Mouse (Mus musculus): ENCODE measurements around the gene Foxi2. TPM values are rescaled to one million over a fixed set of nuclear protein-coding genes. Genes with fewer than 3 reads are reported as not detected.
A peak's percentile ranks its signal among the peaks of the same experiment; 100 is the strongest.

The Foxi2 gene
- 0.06 TPM in 1 of 2 replicates, not detected in the other for polyA plus RNA-seq (2012; rRNA removed)

DNA sequence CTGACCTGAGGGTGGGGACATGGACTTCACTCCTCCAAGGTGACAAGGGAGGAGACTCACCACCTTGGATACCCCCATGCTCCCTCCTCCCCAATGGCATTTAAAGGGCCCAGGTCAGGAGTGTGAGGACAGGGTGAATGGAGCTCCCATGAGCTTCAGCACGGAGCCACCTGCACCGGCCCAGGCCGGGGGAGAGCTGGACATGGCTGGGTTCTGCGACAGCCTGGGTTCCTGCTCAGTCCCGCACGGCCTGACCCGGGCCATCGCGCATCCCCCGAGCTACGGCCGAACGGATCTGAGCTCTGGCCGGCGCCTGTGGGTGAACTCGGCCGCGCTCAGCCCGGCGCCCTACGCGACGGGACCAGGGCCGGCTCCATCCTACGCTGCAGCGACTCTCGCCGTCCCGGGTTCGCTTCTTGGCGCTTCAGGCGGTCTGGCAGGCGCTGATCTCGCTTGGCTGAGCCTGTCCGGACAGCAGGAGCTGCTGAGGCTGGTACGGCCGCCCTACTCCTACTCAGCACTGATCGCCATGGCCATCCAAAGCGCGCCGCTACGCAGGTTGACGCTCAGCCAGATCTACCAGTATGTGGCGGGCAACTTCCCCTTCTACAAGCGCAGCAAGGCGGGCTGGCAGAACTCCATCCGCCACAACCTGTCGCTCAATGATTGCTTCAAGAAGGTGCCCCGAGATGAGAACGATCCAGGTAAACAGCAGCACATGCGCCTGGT lies at the start of gene Foxi2:
Gene Foxi2, plus strand, starts transcription at position 72 of the 729 bp plus-strand sequence.
- Histone ChIP-seq H3K27me3 (ENCODE audit: control insufficient read depth, insufficient read depth, low read length) (no peaks in the 10 kb centered on the region; the same call in 1 of the 2 replicates), H3K4me3 (ENCODE audit: control insufficient read depth, low read depth, low read length) (no peak within 1 kb of the TSS; the same call in 1 of the 2 replicates), H3K4me1 (ENCODE audit: control insufficient read depth, insufficient read depth, low read length) (peaks cover 3% of the 10 kb centered on the region; the same call in 1 of the 2 replicates), H3K36me3 (ENCODE audit: control insufficient read depth, insufficient read depth, low read length) (no peaks in the 10 kb centered on the region), H3K27ac (ENCODE audit: control insufficient read depth, insufficient read depth, low read depth, low read length) (no peak within 1 kb of the TSS)
- TF ChIP-seq CTCF (IDR thresholded peaks at IDR 0.05; ENCODE audit: control insufficient read depth, insufficient read depth, insufficient replicate concordance, low read depth, low read length), result no peak
- TF ChIP-seq POLR2A (IDR thresholded peaks at IDR 0.05; ENCODE audit: control insufficient read depth, low read depth, low read length), result no peak

DNA sequence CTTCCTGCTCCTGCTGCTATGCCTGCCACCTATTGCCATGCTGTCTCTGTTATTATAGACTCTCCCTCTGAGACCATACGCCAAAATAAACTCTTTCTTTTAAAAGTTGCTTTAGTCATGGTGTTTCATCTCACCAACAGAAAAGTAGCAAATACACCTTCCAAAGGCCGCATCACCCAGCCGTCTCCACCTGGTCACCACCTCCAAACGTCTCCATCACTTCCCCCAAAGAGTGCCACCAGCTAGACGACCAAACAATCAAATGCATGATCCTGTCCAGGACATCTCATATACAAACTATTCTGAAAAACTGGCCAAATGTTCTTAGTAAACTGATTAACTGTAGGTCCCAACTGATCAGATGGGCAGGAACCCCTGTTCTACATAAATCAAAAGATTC lies 45.5 kb upstream of the Foxi2 start:
- TF ChIP-seq CTCF (IDR thresholded peaks at IDR 0.05; ENCODE audit: control insufficient read depth, insufficient read depth, insufficient replicate concordance, low read depth, low read length) (no peak), POLR2A (IDR thresholded peaks at IDR 0.05; ENCODE audit: control insufficient read depth, low read depth, low read length) (no peak)
- Histone ChIP-seq H3K27me3 (ENCODE audit: control insufficient read depth, insufficient read depth, low read length) (no peaks in the 10 kb centered on the region), H3K27ac (ENCODE audit: control insufficient read depth, insufficient read depth, low read depth, low read length) (no peak overlapping the region), H3K36me3 (ENCODE audit: control insufficient read depth, insufficient read depth, low read length) (no peaks in the 10 kb centered on the region), H3K4me1 (ENCODE audit: control insufficient read depth, insufficient read depth, low read length) (no peaks in the 10 kb centered on the region), H3K4me3 (ENCODE audit: control insufficient read depth, low read depth, low read length) (no peak overlapping the region)

DNA sequence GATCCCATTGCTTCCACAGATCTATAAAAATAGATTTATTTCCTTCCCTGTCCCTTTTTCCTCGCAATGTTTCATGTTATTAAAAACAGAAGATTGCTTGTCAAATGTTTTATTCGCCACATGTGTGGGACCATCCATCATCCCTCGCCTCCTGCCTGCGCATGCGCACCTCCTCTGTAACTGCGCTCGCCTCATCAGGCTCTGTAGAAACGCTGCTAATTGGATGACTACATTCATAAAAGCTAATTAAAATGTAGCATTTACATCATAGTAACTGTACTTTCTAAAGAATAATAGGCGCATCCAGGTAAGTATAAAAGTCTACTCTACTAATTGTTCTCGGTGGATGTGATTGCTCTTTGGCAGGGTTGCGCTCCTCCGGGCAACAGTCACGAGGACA lies 34.1 kb upstream of the Foxi2 start:
- H3K27me3 ChIP-seq (ENCODE audit: control insufficient read depth, insufficient read depth, low read length), result no peaks in the 10 kb centered on the region
- no peak for TF ChIP-seq CTCF (IDR thresholded peaks at IDR 0.05; ENCODE audit: control insufficient read depth, insufficient read depth, insufficient replicate concordance, low read depth, low read length)
- no peak for TF ChIP-seq POLR2A (IDR thresholded peaks at IDR 0.05; ENCODE audit: control insufficient read depth, low read depth, low read length)
- H3K4me3 ChIP-seq (ENCODE audit: control insufficient read depth, low read depth, low read length), result no peak overlapping the region
- H3K4me1 ChIP-seq (ENCODE audit: control insufficient read depth, insufficient read depth, low read length), result peaks cover 2% of the 10 kb centered on the region; the same call in 1 of the 2 replicates
- no peak overlapping the region for H3K27ac ChIP-seq (ENCODE audit: control insufficient read depth, insufficient read depth, low read depth, low read length)
- no peaks in the 10 kb centered on the region for H3K36me3 ChIP-seq (ENCODE audit: control insufficient read depth, insufficient read depth, low read length)

DNA sequence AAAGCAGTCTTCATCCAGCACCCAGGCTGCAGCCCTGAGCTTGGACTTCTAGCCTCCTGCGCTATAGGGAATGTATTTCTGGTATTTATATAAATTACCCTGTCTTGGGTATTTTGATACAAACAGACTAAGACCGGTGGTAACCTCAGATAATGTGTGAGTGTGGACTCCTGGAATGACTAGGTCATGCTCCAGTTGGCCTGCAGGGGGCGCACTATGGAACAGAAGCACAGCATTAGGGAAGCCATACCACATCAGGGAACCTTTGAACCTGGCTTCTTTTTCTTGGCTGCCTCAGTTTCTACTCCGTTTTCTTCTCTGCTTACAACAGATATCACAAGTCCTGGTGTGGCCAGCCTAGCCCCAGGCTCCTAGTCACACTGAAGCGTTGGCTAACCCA lies 33.2 kb upstream of the Foxi2 start:
- H3K27me3 ChIP-seq (ENCODE audit: control insufficient read depth, insufficient read depth, low read length), result no peaks in the 10 kb centered on the region
- no peak for TF ChIP-seq POLR2A (IDR thresholded peaks at IDR 0.05; ENCODE audit: control insufficient read depth, low read depth, low read length)
- TF ChIP-seq CTCF (IDR thresholded peaks at IDR 0.05; ENCODE audit: control insufficient read depth, insufficient read depth, insufficient replicate concordance, low read depth, low read length), result peak; percentile 91; the same call in 1 of the 2 replicates
- no peak overlapping the region for H3K27ac ChIP-seq (ENCODE audit: control insufficient read depth, insufficient read depth, low read depth, low read length)
- 0 out of 2 replicates have a peak overlapping the region, but pooled peaks have one; percentile 29 for H3K4me3 ChIP-seq (ENCODE audit: control insufficient read depth, low read depth, low read length)
- no peaks in the 10 kb centered on the region for H3K36me3 ChIP-seq (ENCODE audit: control insufficient read depth, insufficient read depth, low read length)
- peaks cover 2% of the 10 kb centered on the region; the same call in 1 of the 2 replicates for H3K4me1 ChIP-seq (ENCODE audit: control insufficient read depth, insufficient read depth, low read length)

DNA sequence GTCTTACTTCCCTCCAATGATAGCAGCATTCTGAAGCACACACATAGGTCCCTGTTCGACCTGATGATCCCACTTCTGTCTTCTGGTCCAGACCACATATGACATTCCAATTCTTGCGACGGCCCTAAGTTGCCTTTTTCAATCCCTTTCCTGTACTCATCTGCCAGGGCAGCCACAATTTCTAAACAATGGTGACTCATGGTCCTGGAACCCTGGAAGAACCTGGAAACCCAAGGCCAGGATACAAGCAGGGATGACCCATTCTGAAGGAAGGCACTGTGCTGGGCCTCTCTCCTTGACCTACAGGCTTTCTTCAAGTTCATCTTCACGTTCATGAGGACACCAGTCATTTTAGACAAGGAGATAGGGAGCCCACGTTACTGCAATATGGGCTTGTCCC lies 31.8 kb upstream of the Foxi2 start:
- H3K27ac ChIP-seq (ENCODE audit: control insufficient read depth, insufficient read depth, low read depth, low read length), result no peak overlapping the region
- peaks cover 2% of the 10 kb centered on the region; the same call in 1 of the 2 replicates for H3K4me1 ChIP-seq (ENCODE audit: control insufficient read depth, insufficient read depth, low read length)
- no peaks in the 10 kb centered on the region for H3K27me3 ChIP-seq (ENCODE audit: control insufficient read depth, insufficient read depth, low read length)
- TF ChIP-seq CTCF (IDR thresholded peaks at IDR 0.05; ENCODE audit: control insufficient read depth, insufficient read depth, insufficient replicate concordance, low read depth, low read length) (no peak), POLR2A (IDR thresholded peaks at IDR 0.05; ENCODE audit: control insufficient read depth, low read depth, low read length) (no peak)
- no peaks in the 10 kb centered on the region for H3K36me3 ChIP-seq (ENCODE audit: control insufficient read depth, insufficient read depth, low read length)
- no peak overlapping the region for H3K4me3 ChIP-seq (ENCODE audit: control insufficient read depth, low read depth, low read length)

DNA sequence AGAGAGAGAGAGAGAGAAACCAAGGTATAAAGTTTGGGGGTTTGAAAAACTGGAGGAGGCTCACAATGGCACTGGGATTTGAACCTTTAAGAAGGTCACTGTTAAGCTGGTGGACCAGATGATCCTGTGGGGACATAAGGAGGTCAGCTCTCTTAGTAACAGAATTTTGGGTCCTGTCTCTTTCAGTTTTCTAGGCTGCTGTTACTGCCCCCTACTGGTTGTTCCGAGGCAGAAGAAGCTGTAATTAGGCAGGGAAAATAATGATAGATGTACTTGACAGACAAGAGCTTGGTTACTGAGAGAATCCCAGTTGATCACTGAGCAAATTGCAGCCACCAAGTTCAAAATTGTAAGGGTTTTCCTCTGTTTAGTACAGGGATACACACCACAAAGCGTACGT lies 21.1 kb upstream of the Foxi2 start:
- TF ChIP-seq CTCF (IDR thresholded peaks at IDR 0.05; ENCODE audit: control insufficient read depth, insufficient read depth, insufficient replicate concordance, low read depth, low read length) (no peak), POLR2A (IDR thresholded peaks at IDR 0.05; ENCODE audit: control insufficient read depth, low read depth, low read length) (no peak)
- Histone ChIP-seq H3K27me3 (ENCODE audit: control insufficient read depth, insufficient read depth, low read length) (no peaks in the 10 kb centered on the region), H3K4me1 (ENCODE audit: control insufficient read depth, insufficient read depth, low read length) (no peaks in the 10 kb centered on the region), H3K4me3 (ENCODE audit: control insufficient read depth, low read depth, low read length) (no peak overlapping the region), H3K36me3 (ENCODE audit: control insufficient read depth, insufficient read depth, low read length) (no peaks in the 10 kb centered on the region), H3K27ac (ENCODE audit: control insufficient read depth, insufficient read depth, low read depth, low read length) (no peak overlapping the region)

GRCm38 (mm10) chr7:135392949-135393542 lies 17.1 kb upstream of the Foxi2 start:
- Histone ChIP-seq H3K27me3 (ENCODE audit: control insufficient read depth, insufficient read depth, low read length) (no peaks in the 10 kb centered on the region), H3K4me1 (ENCODE audit: control insufficient read depth, insufficient read depth, low read length) (peaks cover 7% of the 10 kb centered on the region), H3K4me3 (ENCODE audit: control insufficient read depth, low read depth, low read length) (no peak overlapping the region), H3K27ac (ENCODE audit: control insufficient read depth, insufficient read depth, low read depth, low read length) (no peak overlapping the region), H3K36me3 (ENCODE audit: control insufficient read depth, insufficient read depth, low read length) (no peaks in the 10 kb centered on the region)
- TF ChIP-seq POLR2A (IDR thresholded peaks at IDR 0.05; ENCODE audit: control insufficient read depth, low read depth, low read length) (no peak), CTCF (IDR thresholded peaks at IDR 0.05; ENCODE audit: control insufficient read depth, insufficient read depth, insufficient replicate concordance, low read depth, low read length) (no peak)
